Mouse (Mus musculus) embryonic stem cell, embryonic (primary cell): ENCODE results near the gene Onecut1.

ENCODE experiments used
- CTCF ChIA-PET, 4 experiments: fragments of 300-600 bp in 2 of 4; fragments of 350-600 bp in 2 of 4; sonication (Branson Sonifier 250); formaldehyde crosslinking; loops; one replicate each; lab custom pipeline; 2022; ENCODE audit warnings: inconsistent platforms in 2 of 4; lab: Charles Lee
- POLR2A ChIA-PET, 4 experiments: fragments of 300-600 bp in 2 of 4; fragments of 350-600 bp in 2 of 4; sonication (Branson Sonifier 250); formaldehyde crosslinking; loops; one replicate each; lab custom pipeline; 2022; ENCODE audit warnings: antibody characterized with exemption in 4 of 4, inconsistent platforms in 1 of 4; lab: Charles Lee

Onecut1 gene

GRCm38 (mm10) chr9:74861561-74861980, at the start of gene Onecut1:
TSS of gene Onecut1 (plus strand) at chr9:74861921.
- POLR2A ChIA-PET: interaction anchor here in 2 of 4 experiments (0.8 to 7.0 kb wide), 5 partner anchors 8 to 177 kb away, joined by 3 to 35 read pairs (median 4); no protein-coding TSS in a partner anchor
- CTCF ChIA-PET: interaction anchor here in 1 of 4 experiments (1.3 to 1.5 kb wide), 2 partner anchors 9 to 13 kb away, joined by 4 to 7 read pairs; no protein-coding TSS in a partner anchor

GRCm38 (mm10) chr9:74819736-74820511, 41.8 kb upstream of the Onecut1 start:
- ChIA-PET CTCF (no interaction called here), POLR2A (interaction anchor here in 2 of 4 experiments (0.6 to 1.2 kb wide), 2 partner anchors 26 to 85 kb away, joined by 3 to 4 read pairs; no protein-coding TSS in a partner anchor)

GRCm38 (mm10) chr9:74825102-74825501, 36.6 kb upstream of the Onecut1 start:
- POLR2A ChIA-PET: no interaction called here
- CTCF ChIA-PET: no interaction called here

- ChIA-PET CTCF (no interaction called here), POLR2A (no interaction called here)
Measured at GRCm38 (mm10) chr9:74829206-74829605, 32.5 kb upstream of the Onecut1 start.

GRCm38 (mm10) chr9:74842890-74843289, 18.8 kb upstream of the Onecut1 start:
- POLR2A ChIA-PET: no interaction called here
- CTCF ChIA-PET: no interaction called here

GRCm38 (mm10) chr9:74846867-74847830, 14.6 kb upstream of the Onecut1 start:
- CTCF ChIA-PET: interaction anchor here in 3 of 4 experiments (0.6 to 1.1 kb wide), 3 partner anchors 24 to 578 kb away, joined by 3 to 4 read pairs (median 3); no protein-coding TSS in a partner anchor

GRCm38 (mm10) chr9:74848411-74849194, 13.1 kb upstream of the Onecut1 start:
- CTCF ChIA-PET: interaction anchor here (0.5 to 1.3 kb wide), 14 partner anchors 9 to 1523 kb away, joined by 3 to 11 read pairs (median 4); partner anchors contain the start of gene Onecut1 (in 1 of the 4)
- POLR2A ChIA-PET: interaction anchor here (0.6 to 3.9 kb wide), 21 partner anchors 8 to 1344 kb away, joined by 3 to 35 read pairs (median 5); partner anchors contain the start of gene Onecut1 (in 2 of the 4)

More at GRCm38 (mm10) chr9:74846867-74847830, 14.6 kb upstream of the Onecut1 start:
- POLR2A ChIA-PET: interaction anchor here in 3 of 4 experiments (0.6 to 3.9 kb wide), 5 partner anchors 14 to 62 kb away, joined by 3 to 35 read pairs (median 7); partner anchors contain the start of gene Onecut1 (in 2 of the 3)

- ChIA-PET CTCF (interaction anchor here in 2 of 4 experiments (0.8 to 1.3 kb wide), 4 partner anchors 19 to 22 kb away, joined by 3 to 8 read pairs (median 4); no protein-coding TSS in a partner anchor), POLR2A (interaction anchor here in 3 of 4 experiments (0.6 to 3.9 kb wide), 18 partner anchors 7 to 723 kb away, joined by 3 to 35 read pairs (median 4); partner anchors contain the start of gene Onecut1 (in 2 of the 3))
Measured at GRCm38 (mm10) chr9:74849195-74849978, 12.3 kb upstream of the Onecut1 start.

- ChIA-PET CTCF (interaction anchor here in 1 of 4 experiments (0.8 kb wide), 1 partner anchor 18 kb away, joined by 3 read pairs; no protein-coding TSS in a partner anchor), POLR2A (interaction anchor here in 2 of 4 experiments (1.2 to 3.9 kb wide), 5 partner anchors 9 to 713 kb away, joined by 3 to 35 read pairs (median 4); partner anchors contain the start of gene Onecut1 (in 2 of the 2))
Measured at GRCm38 (mm10) chr9:74849979-74850780, 11.5 kb upstream of the Onecut1 start.

- POLR2A ChIA-PET: interaction anchor here in 1 of 4 experiments (1.5 kb wide), 1 partner anchor 9 kb away, joined by 3 read pairs; no protein-coding TSS in a partner anchor
- CTCF ChIA-PET: interaction anchor here in 2 of 4 experiments (0.6 to 1.4 kb wide), 2 partner anchors 20 to 151 kb away, joined by 3 to 5 read pairs; no protein-coding TSS in a partner anchor
Measured at GRCm38 (mm10) chr9:74850781-74851145, 11.0 kb upstream of the Onecut1 start.

GRCm38 (mm10) chr9:74851601-74852000, 10.1 kb upstream of the Onecut1 start:
- POLR2A ChIA-PET: interaction anchor here in 1 of 4 experiments (1.5 kb wide), 1 partner anchor 8 kb away, joined by 3 read pairs; no protein-coding TSS in a partner anchor
- CTCF ChIA-PET: interaction anchor here in 2 of 4 experiments (0.6 to 1.4 kb wide), 2 partner anchors 19 to 152 kb away, joined by 3 to 5 read pairs; no protein-coding TSS in a partner anchor

- ChIA-PET CTCF (interaction anchor here in 1 of 4 experiments (1.4 kb wide), 1 partner anchor 19 kb away, joined by 3 read pairs; no protein-coding TSS in a partner anchor), POLR2A (no interaction called here)
Measured at GRCm38 (mm10) chr9:74852361-74852760, 9.4 kb upstream of the Onecut1 start.

GRCm38 (mm10) chr9:74853191-74854072, 8.3 kb upstream of the Onecut1 start:
- ChIA-PET CTCF (interaction anchor here in 1 of 4 experiments (0.6 kb wide), 1 partner anchor 629 kb away, joined by 3 read pairs; no protein-coding TSS in a partner anchor), POLR2A (interaction anchor here in 3 of 4 experiments (0.7 to 1.2 kb wide), 5 partner anchors 9 to 350 kb away, joined by 3 to 5 read pairs (median 4); partner anchors contain the start of gene Onecut1 (in 1 of the 3))

- ChIA-PET POLR2A (interaction anchor here in 3 of 4 experiments (0.6 to 1.2 kb wide), 5 partner anchors 8 to 170 kb away, joined by 3 to 5 read pairs (median 4); partner anchors contain the start of gene Onecut1 (in 1 of the 3)), CTCF (no interaction called here)
Measured at GRCm38 (mm10) chr9:74854073-74854591, 7.6 kb upstream of the Onecut1 start.
